Mouse (Mus musculus) midbrain, embryonic 11.5 days (tissue): ENCODE results near the gene Calhm1. TPM values are rescaled to one million over a fixed set of nuclear protein-coding genes. Genes with fewer than 3 reads are reported as not detected.

Experiments used
- ATAC-seq: fragments of 200-750 bp; cut with Nextera tagmentation; 2 replicates; pipeline ENCODE4 v1.8.0; 2017; ENCODE audit warnings: moderate TSS enrichment, moderate library complexity; ENCODE audit not compliant: low FRiP score
- DNase-seq: peaks from one replicate; pipeline ENCODE4 v3.0.0; 2015; ENCODE audit warnings: low spot score; ENCODE audit errors: missing footprints
- H3K27ac ChIP-seq: fragments of 300-500 bp; sonication (generic); 2 replicates; pipeline ENCODE4 v1.5.1; 2014; ENCODE audit warnings: low read depth, low read length
- H3K27me3 ChIP-seq: fragments of 300-500 bp; sonication (generic); 2 replicates; pipeline ENCODE4 v1.6.1; 2014; ENCODE audit warnings: mild to moderate bottlenecking, low read length, moderate library complexity, mixed read lengths; ENCODE audit not compliant: control insufficient read depth, insufficient read depth
- H3K36me3 ChIP-seq: fragments of 300-500 bp; sonication (generic); 2 replicates; pipeline ENCODE4 v1.6.1; 2014; ENCODE audit warnings: mild to moderate bottlenecking, low read length, moderate library complexity, mixed read lengths; ENCODE audit not compliant: control insufficient read depth, insufficient read depth
- H3K4me1 ChIP-seq: fragments of 300-500 bp; sonication (generic); 2 replicates; pipeline ENCODE4 v1.6.1; 2014; ENCODE audit warnings: low read length; ENCODE audit not compliant: control insufficient read depth, insufficient read depth
- H3K4me2 ChIP-seq: fragments of 300-500 bp; sonication (generic); 2 replicates; pipeline ENCODE4 v1.6.1; 2014; ENCODE audit warnings: mild to moderate bottlenecking, moderate library complexity
- H3K4me3 ChIP-seq: fragments of 300-500 bp; sonication (generic); 2 replicates; pipeline ENCODE4 v1.5.1; 2014; ENCODE audit warnings: low read depth, low read length
- H3K9ac ChIP-seq: fragments of 300-500 bp; sonication (generic); 2 replicates; pipeline ENCODE4 v1.6.1; 2014; ENCODE audit warnings: low read length
- H3K9me3 ChIP-seq: fragments of 300-500 bp; sonication (generic); 2 replicates; pipeline ENCODE4 v1.6.1; 2016; ENCODE audit warnings: low read length; ENCODE audit not compliant: control insufficient read depth
- WGBS: fragments of 180-500 bp; shearing (Covaris S2); extraction: QIAGEN DNeasy Blood & Tissue Kit; methylation state at CpG from one replicate; pipeline ENCODE4 v1.1.7; 2014; 5-methylcytosine and 5-hydroxymethylcytosine counted together
- polyA plus RNA-seq: library from polyadenylated mRNA; unstranded; fragments of >200 nt; fragmentation: Nextera tagmentation; extraction: Ambion mirVana; gene quantifications from 2 replicates; pipeline ENCODE4 v1.2.1, GENCODE M21; 2014

The Calhm1 gene
- polyA plus RNA-seq, 1 experiment from 2014 or later, result not detected

GRCm38 (mm10) chr19:47128164-47128563, 15.9 kb downstream of the Calhm1 start:
- H3K27ac ChIP-seq, result no peak overlapping the region
- no peak overlapping the region for H3K9ac ChIP-seq
- peak; percentile 37 for DNase-seq
- H3K4me2 ChIP-seq, result no peak overlapping the region
- 97% methylated on average over 10 of the region's 10 CpGs for whole genome bisulfite sequencing
- H3K9me3 ChIP-seq, result no peaks in the 10 kb centered on the region
- peaks cover 37% of the 10 kb centered on the region for H3K36me3 ChIP-seq
- no peak for ATAC-seq
- no peaks in the 10 kb centered on the region for H3K4me1 ChIP-seq
- H3K27me3 ChIP-seq, result no peaks in the 10 kb centered on the region
- no peak overlapping the region for H3K4me3 ChIP-seq

GRCm38 (mm10) chr19:47122802-47123201, 21.3 kb downstream of the Calhm1 start:
- DNase-seq (peak; percentile 89), ATAC-seq (no peak)
- Histone ChIP-seq H3K4me1 (no peaks in the 10 kb centered on the region), H3K36me3 (peaks cover 13% of the 10 kb centered on the region; the same call in 1 of the 2 replicates), H3K9ac (no peak overlapping the region), H3K27me3 (no peaks in the 10 kb centered on the region), H3K9me3 (no peaks in the 10 kb centered on the region), H3K4me3 (no peak overlapping the region), H3K4me2 (no peak overlapping the region), H3K27ac (no peak overlapping the region)
- WGBS, result 24% methylated on average over 2 of the region's 2 CpGs

- WGBS, result 46% methylated on average over 4 of the region's 4 CpGs
- DNase-seq (peak; percentile 88), ATAC-seq (no peak)
- Histone ChIP-seq H3K9ac (no peak overlapping the region), H3K4me3 (no peak overlapping the region), H3K4me1 (no peaks in the 10 kb centered on the region), H3K27me3 (no peaks in the 10 kb centered on the region), H3K36me3 (peaks cover 11% of the 10 kb centered on the region; the same call in 1 of the 2 replicates), H3K9me3 (no peaks in the 10 kb centered on the region), H3K27ac (no peak overlapping the region), H3K4me2 (no peak overlapping the region)
Measured at GRCm38 (mm10) chr19:47121054-47121453, 23.0 kb downstream of the Calhm1 start.

GRCm38 (mm10) chr19:47118634-47119033, 25.4 kb downstream of the Calhm1 start:
- Histone ChIP-seq H3K9me3 (no peaks in the 10 kb centered on the region), H3K4me1 (no peaks in the 10 kb centered on the region), H3K4me3 (no peak overlapping the region), H3K27ac (no peak overlapping the region), H3K36me3 (peaks cover 10% of the 10 kb centered on the region; the same call in 1 of the 2 replicates), H3K9ac (no peak overlapping the region), H3K27me3 (no peaks in the 10 kb centered on the region), H3K4me2 (no peak overlapping the region)
- ATAC-seq (no peak), DNase-seq (no peak)
- 89% methylated on average over 2 of the region's 2 CpGs for WGBS

- H3K4me3 ChIP-seq, result no peak overlapping the region
- no peak overlapping the region for H3K4me2 ChIP-seq
- no peak for ATAC-seq
- peaks cover 51% of the 10 kb centered on the region for H3K36me3 ChIP-seq
- no peak overlapping the region for H3K9ac ChIP-seq
- no peaks in the 10 kb centered on the region for H3K27me3 ChIP-seq
- DNase-seq, result no peak
- 95% methylated on average over 9 of the region's 9 CpGs for WGBS
- no peaks in the 10 kb centered on the region for H3K9me3 ChIP-seq
- H3K4me1 ChIP-seq, result no peaks in the 10 kb centered on the region
- no peak overlapping the region for H3K27ac ChIP-seq
Measured at GRCm38 (mm10) chr19:47104641-47105271, 39.3 kb downstream of the Calhm1 start.

- no peak overlapping the region for H3K4me2 ChIP-seq
- no peak overlapping the region for H3K9ac ChIP-seq
- H3K36me3 ChIP-seq, result peaks cover 25% of the 10 kb centered on the region
- H3K27me3 ChIP-seq, result no peaks in the 10 kb centered on the region
- ATAC-seq (no peak), DNase-seq (no peak)
- 93% methylated on average over 5 of the region's 5 CpGs for WGBS
- no peak overlapping the region for H3K27ac ChIP-seq
- H3K4me3 ChIP-seq, result no peak overlapping the region
- H3K9me3 ChIP-seq, result no peaks in the 10 kb centered on the region
- H3K4me1 ChIP-seq, result no peaks in the 10 kb centered on the region
Measured at GRCm38 (mm10) chr19:47101080-47101479, 43.0 kb downstream of the Calhm1 start.

Other genes starting within 250 kb of the Calhm1 start
- 179 and 186 TPM in 2 replicates for gene Ina, start 129.6 kb downstream of the Calhm1 start, polyA plus RNA-seq
- 73.5 and 79.6 TPM in 2 replicates for gene Nt5c2, start 129.1 kb downstream of the Calhm1 start, polyA plus RNA-seq
- 33.7 and 34.3 TPM in 2 replicates for gene Pcgf6, start 93.3 kb downstream of the Calhm1 start, polyA plus RNA-seq
- gene Taf5, start 76.5 kb downstream of the Calhm1 start, polyA plus RNA-seq, result 10.9 and 12.1 TPM in 2 replicates
- gene Usmg5, start 53.6 kb downstream of the Calhm1 start, polyA plus RNA-seq, result 1,071 and 1,179 TPM in 2 replicates
- 9.1 and 9.7 TPM in 2 replicates for gene Pdcd11, start 53.5 kb downstream of the Calhm1 start, polyA plus RNA-seq
- gene Calhm2, start 6.0 kb downstream of the Calhm1 start, polyA plus RNA-seq, result 0.37 and 0.90 TPM in 2 replicates
- not detected in 2 replicates for gene Calhm3, start 13.5 kb upstream of the Calhm1 start, polyA plus RNA-seq
- 2.9 and 4.0 TPM in 2 replicates for gene Neurl1a, start 34.6 kb upstream of the Calhm1 start, polyA plus RNA-seq